Mouse (Mus musculus) limb, embryonic 10.5 days (tissue): Measurements from ENCODE around the gene Ginm1. TPM values are rescaled to one million over a fixed set of nuclear protein-coding genes. Genes with fewer than 3 reads are reported as not detected.
"Not testable (repeated sequence)": the region's sequence is repeated elsewhere in the genome, so short reads cannot be mapped to it uniquely, and the experiment has no call there.

ENCODE experiments used
- DNase-seq: peaks from one replicate; pipeline ENCODE4 v3.0.0-alpha.2; 2017; ENCODE audit warnings: low spot score
- H3K27ac ChIP-seq: fragments of 300-500 bp; sonication (generic); 2 replicates; pipeline ENCODE4 v1.5.1; 2016; ENCODE audit warnings: mild to moderate bottlenecking
- H3K27me3 ChIP-seq: fragments of 300-500 bp; sonication (generic); 2 replicates; pipeline ENCODE4 v1.6.1; 2016; ENCODE audit warnings: low read depth, mild to moderate bottlenecking; ENCODE audit not compliant: poor library complexity, severe bottlenecking
- H3K36me3 ChIP-seq: fragments of 300-500 bp; sonication (generic); 2 replicates; pipeline ENCODE4 v1.6.1; 2016; ENCODE audit warnings: mild to moderate bottlenecking, moderate library complexity
- H3K4me1 ChIP-seq: fragments of 300-500 bp; sonication (generic); 2 replicates; pipeline ENCODE4 v1.6.1; 2016
- H3K4me3 ChIP-seq: fragments of 300-500 bp; sonication (generic); 2 replicates; pipeline ENCODE4 v1.5.1; 2016; ENCODE audit warnings: mild to moderate bottlenecking, moderate library complexity
- H3K9me3 ChIP-seq: fragments of 300-500 bp; sonication (generic); replicated peaks from 2 replicates; pipeline ENCODE4 v1.6.1; 2016; ENCODE audit warnings: mild to moderate bottlenecking
- WGBS: fragments of 180-500 bp; shearing (Covaris S2); methylation state at CpG from one replicate; pipeline ENCODE4 v1.1.7; 2016; 5-methylcytosine and 5-hydroxymethylcytosine counted together
- polyA plus RNA-seq: library from polyadenylated mRNA; unstranded; fragments of >200 nt; fragmentation: Nextera tagmentation; extraction: Ambion mirVana; gene quantifications from 2 replicates; pipeline ENCODE4 v1.2.1, GENCODE M21; 2016

Ginm1 gene
- polyA plus RNA-seq, 1 experiment from 2014 or later, result 49.3 TPM

GRCm38 (mm10) chr10:7792254-7792750 lies 322 bp downstream of the Ginm1 start:
- WGBS, result 1% methylated on average over 10 of the region's 10 CpGs
- peak overlapping the region; percentile 90 for H3K27ac ChIP-seq
- H3K9me3 ChIP-seq, result no peaks in the 10 kb centered on the region

DNA sequence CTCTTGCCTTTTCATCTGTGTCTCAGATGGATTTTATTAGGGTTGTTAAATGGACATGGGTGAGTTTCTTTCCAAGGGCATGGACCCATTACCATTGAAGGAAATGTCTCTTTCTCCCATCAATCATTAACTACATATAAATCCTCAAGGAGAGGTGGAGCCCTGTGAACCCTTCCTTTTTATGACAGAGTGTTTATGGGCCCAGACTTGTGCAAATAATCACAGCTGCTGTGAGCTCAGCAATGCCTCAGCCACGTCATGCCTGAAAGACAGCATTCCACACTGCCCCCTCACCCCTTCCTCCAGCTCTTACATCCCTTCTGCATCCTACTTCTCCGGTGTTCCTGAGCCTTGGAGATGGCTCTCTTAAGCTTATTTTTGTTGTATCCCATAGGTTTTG lies 5.3 kb downstream of the Ginm1 start:
- no peaks in the 10 kb centered on the region for H3K4me1 ChIP-seq
- no peak for DNase-seq
- WGBS, result 42% methylated on average over 2 of the region's 2 CpGs
- H3K27ac ChIP-seq, result no peak overlapping the region
- H3K36me3 ChIP-seq, result peaks cover 25% of the 10 kb centered on the region
- H3K4me3 ChIP-seq, result no peak overlapping the region
- no peaks in the 10 kb centered on the region for H3K27me3 ChIP-seq
- H3K9me3 ChIP-seq, result no peaks in the 10 kb centered on the region

More at GRCm38 (mm10) chr10:7792254-7792750, 322 bp downstream of the Ginm1 start:
- peaks cover 5% of the 10 kb centered on the region for H3K4me1 ChIP-seq
- no peaks in the 10 kb centered on the region for H3K27me3 ChIP-seq
- no peak for DNase-seq
- H3K4me3 ChIP-seq, result peak overlapping the region; percentile 74
- H3K36me3 ChIP-seq, result peaks cover 43% of the 10 kb centered on the region

DNA sequence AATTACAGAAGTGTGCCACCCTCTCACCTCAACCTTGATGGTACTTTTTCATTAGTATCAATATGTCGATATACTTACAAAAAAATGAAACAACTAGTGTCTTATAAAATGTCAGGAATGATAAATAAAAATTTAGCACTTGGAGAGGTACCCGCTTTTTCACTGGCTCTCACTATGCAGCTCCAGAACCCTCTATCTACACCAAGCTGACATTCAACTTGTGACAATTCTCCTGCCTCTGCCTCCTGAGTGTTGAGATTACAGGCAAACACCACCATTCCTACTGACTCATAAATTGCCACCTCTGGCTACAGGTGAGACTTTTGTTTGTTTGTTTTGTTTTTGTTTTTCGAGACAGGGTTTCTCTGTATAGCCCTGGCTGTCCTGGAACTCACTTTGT lies 11.4 kb downstream of the Ginm1 start:
- 53% methylated on average over 3 of the region's 3 CpGs for WGBS
- H3K9me3 ChIP-seq, result no peaks in the 10 kb centered on the region

GRCm38 (mm10) chr10:7780238-7781176 lies 12.1 kb downstream of the Ginm1 start:
- H3K9me3 ChIP-seq, result no peaks in the 10 kb centered on the region
- peaks cover 25% of the 10 kb centered on the region for H3K36me3 ChIP-seq
- under 1% methylated on average over 68 of the region's 77 CpGs for WGBS

More for the DNA sequence above, 11.4 kb downstream of the Ginm1 start:
- Histone ChIP-seq H3K36me3 (peaks cover 20% of the 10 kb centered on the region), H3K4me3 (peak overlapping the region; percentile 84), H3K27me3 (no peaks in the 10 kb centered on the region), H3K27ac (peak overlapping the region; percentile 89; the same call in 1 of the 2 replicates), H3K4me1 (peaks cover 7% of the 10 kb centered on the region)
- no peak for DNase-seq

DNA sequence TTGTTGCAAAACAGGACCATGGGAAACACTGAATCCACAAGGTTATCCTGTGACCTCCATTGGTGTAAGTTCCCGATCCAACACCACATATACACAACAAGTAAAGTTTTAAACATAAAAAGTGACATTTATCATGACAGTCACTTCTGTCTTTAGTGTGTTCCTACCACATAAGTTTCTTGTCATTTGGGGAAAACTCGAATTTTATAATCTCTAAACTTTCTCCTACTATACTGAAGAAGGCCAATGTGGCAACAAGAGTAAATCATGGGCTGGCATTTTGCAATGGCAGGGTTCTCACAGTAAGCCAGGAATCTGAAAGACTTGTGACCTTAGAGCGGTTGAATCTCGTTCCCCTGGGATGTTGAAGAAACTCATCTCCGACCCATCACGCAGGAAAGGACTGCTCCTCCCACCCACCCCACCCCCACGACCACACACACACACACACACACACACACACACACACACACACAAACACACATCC lies 12.8 kb downstream of the Ginm1 start:
- 26% methylated on average over 6 of the region's 7 CpGs for WGBS
- peaks cover 7% of the 10 kb centered on the region for H3K4me1 ChIP-seq
- peak overlapping the region; percentile 84 for H3K4me3 ChIP-seq
- H3K36me3 ChIP-seq, result peaks cover 31% of the 10 kb centered on the region
- no peaks in the 10 kb centered on the region for H3K27me3 ChIP-seq
- no peak for DNase-seq
- H3K9me3 ChIP-seq, result no peaks in the 10 kb centered on the region
- peak overlapping the region; percentile 89; the same call in 1 of the 2 replicates for H3K27ac ChIP-seq

More at GRCm38 (mm10) chr10:7780238-7781176, 12.1 kb downstream of the Ginm1 start:
- DNase-seq, result peak; percentile 95
- peak overlapping the region; percentile 89 for H3K27ac ChIP-seq
- peak overlapping the region; percentile 84 for H3K4me3 ChIP-seq
- H3K27me3 ChIP-seq, result no peaks in the 10 kb centered on the region
- H3K4me1 ChIP-seq, result peaks cover 7% of the 10 kb centered on the region

GRCm38 (mm10) chr10:7778361-7778760 lies 14.3 kb downstream of the Ginm1 start:
- DNase-seq, result no peak
- 94% methylated on average over 3 of the region's 3 CpGs for whole genome bisulfite sequencing
- peaks cover 43% of the 10 kb centered on the region for H3K36me3 ChIP-seq
- H3K27ac ChIP-seq, result no peak overlapping the region
- H3K4me1 ChIP-seq, result peaks cover 7% of the 10 kb centered on the region
- H3K4me3 ChIP-seq, result no peak overlapping the region
- no peaks in the 10 kb centered on the region for H3K9me3 ChIP-seq
- no peaks in the 10 kb centered on the region for H3K27me3 ChIP-seq

- no peaks in the 10 kb centered on the region for H3K9me3 ChIP-seq
- no peaks in the 10 kb centered on the region for H3K27me3 ChIP-seq
- H3K4me3 ChIP-seq, result no peak overlapping the region
- H3K4me1 ChIP-seq, result peaks cover 7% of the 10 kb centered on the region
- H3K27ac ChIP-seq, result no peak overlapping the region
- peaks cover 72% of the 10 kb centered on the region for H3K36me3 ChIP-seq
- WGBS, result 94% methylated on average over 8 of the region's 8 CpGs
- DNase-seq, result no peak
Measured at GRCm38 (mm10) chr10:7775421-7775820, 17.2 kb downstream of the Ginm1 start.

- WGBS, result 97% methylated on average over 1 of the region's 1 CpGs
- H3K36me3 ChIP-seq, result peaks cover 90% of the 10 kb centered on the region
- no peaks in the 10 kb centered on the region for H3K9me3 ChIP-seq
- H3K4me3 ChIP-seq, result no peak overlapping the region
- no peaks in the 10 kb centered on the region for H3K4me1 ChIP-seq
- DNase-seq, result no peak
- H3K27me3 ChIP-seq, result no peaks in the 10 kb centered on the region
- H3K27ac ChIP-seq, result no peak overlapping the region
Measured at GRCm38 (mm10) chr10:7772769-7773168, 19.9 kb downstream of the Ginm1 start.

DNA sequence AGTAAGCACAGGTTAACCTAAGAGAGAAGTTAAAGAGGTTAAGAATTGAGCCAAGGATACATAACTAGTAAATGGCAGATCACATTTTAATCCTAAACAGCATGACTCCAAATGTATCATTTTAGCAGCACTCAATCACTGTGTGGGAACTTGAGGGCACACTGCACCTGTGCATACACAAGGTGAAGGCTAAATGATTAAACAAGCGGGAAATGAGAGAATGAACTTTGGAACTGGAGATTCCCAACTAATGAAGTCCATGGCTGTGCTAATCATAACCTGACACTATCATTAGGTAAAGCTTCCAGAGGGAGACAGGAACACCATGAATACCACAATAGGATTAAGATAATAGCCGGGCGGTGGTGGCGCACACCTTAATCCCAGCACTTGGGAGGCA lies 20.3 kb downstream of the Ginm1 start:
- Histone ChIP-seq H3K27ac (no peak overlapping the region), H3K27me3 (no peaks in the 10 kb centered on the region), H3K36me3 (peaks cover 92% of the 10 kb centered on the region), H3K9me3 (no peaks in the 10 kb centered on the region), H3K4me1 (no peaks in the 10 kb centered on the region), H3K4me3 (no peak overlapping the region)
- 94% methylated on average over 4 of the region's 4 CpGs for WGBS
- no peak for DNase-seq

- Histone ChIP-seq H3K27ac (no peak overlapping the region), H3K36me3 (peaks cover 95% of the 10 kb centered on the region), H3K27me3 (no peaks in the 10 kb centered on the region), H3K4me3 (no peak overlapping the region), H3K4me1 (no peaks in the 10 kb centered on the region), H3K9me3 (no peaks in the 10 kb centered on the region)
- no peak for DNase-seq
- 93% methylated on average over 2 of the region's 2 CpGs for WGBS
Measured at GRCm38 (mm10) chr10:7757544-7757943, 35.1 kb downstream of the Ginm1 start.

GRCm38 (mm10) chr10:7748752-7749151 lies 43.9 kb downstream of the Ginm1 start:
- WGBS, result 91% methylated on average over 6 of the region's 6 CpGs
- Histone ChIP-seq H3K36me3 (peaks cover 77% of the 10 kb centered on the region), H3K4me1 (no peaks in the 10 kb centered on the region), H3K27ac (no peak overlapping the region), H3K27me3 (no peaks in the 10 kb centered on the region), H3K9me3 (no peaks in the 10 kb centered on the region), H3K4me3 (no peak overlapping the region)
- DNase-seq, result no peak

GRCm38 (mm10) chr10:7745528-7745927 lies 47.1 kb downstream of the Ginm1 start:
- 100% methylated on average over 6 of the region's 6 CpGs for WGBS
- H3K27ac ChIP-seq, DNase-seq, H3K27me3 ChIP-seq, H3K9me3 ChIP-seq, H3K4me3 ChIP-seq, H3K4me1 ChIP-seq: not testable (repeated sequence)
- peaks cover 83% of the 10 kb centered on the region for H3K36me3 ChIP-seq

DNA sequence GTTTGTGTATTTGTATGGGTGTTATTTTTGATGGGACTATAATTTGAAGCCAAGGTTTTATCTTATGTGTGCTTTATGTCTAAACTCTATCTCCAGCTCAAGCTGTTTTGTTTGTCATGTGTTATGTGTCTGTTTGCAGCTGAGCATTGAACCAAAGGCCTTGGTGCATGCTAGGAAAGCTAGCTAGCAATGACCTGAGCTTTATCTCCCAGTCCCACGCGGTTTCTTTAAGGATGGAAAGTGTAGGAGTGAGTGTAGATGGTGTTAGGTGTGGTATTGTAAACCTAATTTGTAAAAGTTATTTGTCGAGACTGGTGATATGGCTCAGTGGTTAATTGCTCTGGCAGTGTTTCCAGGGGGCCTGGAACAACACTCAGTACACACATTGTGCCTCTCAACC lies 54.7 kb downstream of the Ginm1 start:
- Histone ChIP-seq H3K36me3 (peaks cover 31% of the 10 kb centered on the region), H3K4me1 (no peaks in the 10 kb centered on the region), H3K4me3 (no peak overlapping the region), H3K27me3 (no peaks in the 10 kb centered on the region), H3K9me3 (no peaks in the 10 kb centered on the region), H3K27ac (no peak overlapping the region)
- DNase-seq, result no peak
- 74% methylated on average over 3 of the region's 3 CpGs for WGBS
